Mouse (Mus musculus): Measurements from ENCODE around the gene Kcnt1. TPM values are rescaled to one million over a fixed set of nuclear protein-coding genes. Genes with fewer than 3 reads are reported as not detected.

Kcnt1 gene
- polyA plus RNA-seq, 1 experiment: 221 TPM

GRCm38 (mm10) chr2:25877250-25877735 lies 13.8 kb downstream of the Kcnt1 start:
- no peak for DNase-seq (ENCODE audit: extremely low spot score in 1 of 2, low spot score in 1 of 2)

- DNase-seq (ENCODE audit: extremely low spot score in 1 of 2, low spot score in 1 of 2): peak in 1 of 2 experiments; percentile 61
Measured at GRCm38 (mm10) chr2:25877736-25878268, 14.3 kb downstream of the Kcnt1 start.

- DNase-seq (ENCODE audit: extremely low spot score in 1 of 2, low spot score in 1 of 2): no peak
Measured at GRCm38 (mm10) chr2:25878516-25878915, 15.0 kb downstream of the Kcnt1 start.

- DNase-seq (ENCODE audit: extremely low spot score in 1 of 2, low spot score in 1 of 2): no peak
Measured at GRCm38 (mm10) chr2:25879061-25879460, 15.5 kb downstream of the Kcnt1 start.

- no peak for DNase-seq (ENCODE audit: extremely low spot score in 1 of 2, low spot score in 1 of 2)
Measured at GRCm38 (mm10) chr2:25882276-25882675, 18.7 kb downstream of the Kcnt1 start.

- DNase-seq (ENCODE audit: extremely low spot score in 1 of 2, low spot score in 1 of 2): no peak
Measured at GRCm38 (mm10) chr2:25884756-25885155, 21.2 kb downstream of the Kcnt1 start.

- no peak for DNase-seq (ENCODE audit: extremely low spot score in 1 of 2, low spot score in 1 of 2)
Measured at GRCm38 (mm10) chr2:25887226-25887625, 23.7 kb downstream of the Kcnt1 start.

GRCm38 (mm10) chr2:25888144-25888543 lies 24.6 kb downstream of the Kcnt1 start:
- no peak for DNase-seq (ENCODE audit: extremely low spot score in 1 of 2, low spot score in 1 of 2)

- no peak for DNase-seq (ENCODE audit: extremely low spot score in 1 of 2, low spot score in 1 of 2)
Measured at GRCm38 (mm10) chr2:25892440-25892839, 28.9 kb downstream of the Kcnt1 start.

GRCm38 (mm10) chr2:25898970-25899369 lies 35.4 kb downstream of the Kcnt1 start:
- DNase-seq (ENCODE audit: extremely low spot score in 1 of 2, low spot score in 1 of 2): no peak

GRCm38 (mm10) chr2:25909872-25910271 lies 46.3 kb downstream of the Kcnt1 start:
- DNase-seq (ENCODE audit: extremely low spot score in 1 of 2, low spot score in 1 of 2): no peak

GRCm38 (mm10) chr2:25913247-25913646 lies 49.7 kb downstream of the Kcnt1 start:
- peak in 1 of 2 experiments; percentile 65 for DNase-seq (ENCODE audit: extremely low spot score in 1 of 2, low spot score in 1 of 2)

GRCm38 (mm10) chr2:25914201-25914600 lies 50.7 kb downstream of the Kcnt1 start:
- DNase-seq (ENCODE audit: extremely low spot score in 1 of 2, low spot score in 1 of 2): peak in 1 of 2 experiments; percentile 64

- no peak for DNase-seq (ENCODE audit: extremely low spot score in 1 of 2, low spot score in 1 of 2)
Measured at GRCm38 (mm10) chr2:25914821-25915220, 51.3 kb downstream of the Kcnt1 start.

- DNase-seq (ENCODE audit: extremely low spot score in 1 of 2, low spot score in 1 of 2): peak in 1 of 2 experiments; percentile 40
Measured at GRCm38 (mm10) chr2:25918408-25918807, 54.9 kb downstream of the Kcnt1 start.

GRCm38 (mm10) chr2:25919972-25920371 lies 56.4 kb downstream of the Kcnt1 start:
- peak in 1 of 2 experiments; percentile 47 for DNase-seq (ENCODE audit: extremely low spot score in 1 of 2, low spot score in 1 of 2)

GRCm38 (mm10) chr2:25923799-25924198 lies 60.3 kb downstream of the Kcnt1 start:
- no peak for DNase-seq (ENCODE audit: extremely low spot score in 1 of 2, low spot score in 1 of 2)

- DNase-seq (ENCODE audit: extremely low spot score in 1 of 2, low spot score in 1 of 2): no peak
Measured at GRCm38 (mm10) chr2:25924934-25925333, 61.4 kb downstream of the Kcnt1 start.

GRCm38 (mm10) chr2:25927821-25928220 lies 64.3 kb downstream of the Kcnt1 start:
- DNase-seq (ENCODE audit: extremely low spot score in 1 of 2, low spot score in 1 of 2): no peak

GRCm38 (mm10) chr2:25931249-25931859 lies 67.8 kb downstream of the Kcnt1 start:
- peak in 1 of 2 experiments; percentile 47 for DNase-seq (ENCODE audit: extremely low spot score in 1 of 2, low spot score in 1 of 2)

GRCm38 (mm10) chr2:25940503-25940902 lies 77.0 kb downstream of the Kcnt1 start:
- no peak for DNase-seq (ENCODE audit: extremely low spot score in 1 of 2, low spot score in 1 of 2)

GRCm38 (mm10) chr2:25943822-25944221 lies 80.3 kb downstream of the Kcnt1 start:
- DNase-seq (ENCODE audit: extremely low spot score in 1 of 2, low spot score in 1 of 2): peak in 1 of 2 experiments; percentile 41
